Mouse (Mus musculus) kidney, embryonic 16.5 days (tissue): ENCODE results near the gene Memo1. TPM values are rescaled to one million over a fixed set of nuclear protein-coding genes. Genes with fewer than 3 reads are reported as not detected.
A peak's percentile ranks its signal among the peaks of the same experiment; 100 is the strongest.
"Not testable (repeated sequence)": the region's sequence is repeated elsewhere in the genome, so short reads cannot be mapped to it uniquely, and the experiment has no call there.

ENCODE experiments used
- ATAC-seq: fragments of 200-750 bp; cut with Nextera tagmentation; 2 replicates; pipeline ENCODE4 v1.8.0; 2017; ENCODE audit warnings: moderate TSS enrichment; ENCODE audit not compliant: low FRiP score, low TSS enrichment
- H3K27ac ChIP-seq: fragments of 300-500 bp; sonication (generic); 2 replicates; pipeline ENCODE4 v1.5.1; 2014; ENCODE audit warnings: low read length
- H3K27me3 ChIP-seq: fragments of 300-500 bp; sonication (generic); 2 replicates; pipeline ENCODE4 v1.6.1; 2014; ENCODE audit warnings: low read length, control low read depth, mixed read lengths; ENCODE audit not compliant: insufficient read depth
- H3K36me3 ChIP-seq: fragments of 300-500 bp; sonication (generic); 2 replicates; pipeline ENCODE4 v1.6.1; 2014; ENCODE audit warnings: low read length, control low read depth, mixed read lengths; ENCODE audit not compliant: insufficient read depth
- H3K4me1 ChIP-seq: fragments of 300-500 bp; sonication (generic); 2 replicates; pipeline ENCODE4 v1.6.1; 2014; ENCODE audit warnings: low read length, control low read depth, mixed read lengths; ENCODE audit not compliant: insufficient read depth
- H3K4me2 ChIP-seq: fragments of 300-500 bp; sonication (generic); replicated peaks from 2 replicates; pipeline ENCODE4 v1.6.1; 2014; ENCODE audit warnings: low read depth, low read length
- H3K4me3 ChIP-seq: fragments of 300-500 bp; sonication (generic); 2 replicates; pipeline ENCODE4 v1.5.1; 2014; ENCODE audit warnings: mild to moderate bottlenecking, low read length
- H3K9ac ChIP-seq: fragments of 300-500 bp; sonication (generic); replicated peaks from 2 replicates; pipeline ENCODE4 v1.6.1; 2014; ENCODE audit warnings: low read length
- H3K9me3 ChIP-seq: fragments of 300-500 bp; sonication (generic); 2 replicates; pipeline ENCODE4 v1.6.1; 2016; ENCODE audit warnings: low read length, control low read depth
- WGBS: fragments of 180-500 bp; shearing (Covaris S2); extraction: QIAGEN DNeasy Blood & Tissue Kit; methylation state at CpG from one replicate; pipeline ENCODE4 v1.1.7; 2014; 5-methylcytosine and 5-hydroxymethylcytosine counted together
- polyA plus RNA-seq: library from polyadenylated mRNA; unstranded; fragments of >200 nt; fragmentation: Nextera tagmentation; extraction: Ambion mirVana; gene quantifications from 2 replicates; pipeline ENCODE4 v1.2.1, GENCODE M21; 2015

The Memo1 gene
- 76.6 and 81.1 TPM in 2 replicates for polyA plus RNA-seq

GRCm38 (mm10) chr17:74295026-74295970 is at the start of gene Memo1:
Gene Memo1 (minus strand): TSS chr17:74295521.
- peak within 1 kb of the TSS; percentile 99 for H3K27ac ChIP-seq
- H3K4me1 ChIP-seq = peaks cover 14% of the 10 kb centered on the region
- peak; percentile 92 for ATAC-seq
- peak within 1 kb of the TSS; percentile 89 for H3K4me3 ChIP-seq
- peak within 1 kb of the TSS; percentile 87 for H3K4me2 ChIP-seq
- peak within 1 kb of the TSS; percentile 96 for H3K9ac ChIP-seq
- peaks cover 7% of the 10 kb centered on the region for H3K36me3 ChIP-seq
- under 1% methylated on average over 24 of the region's 110 CpGs for WGBS
- H3K27me3 ChIP-seq = no peaks in the 10 kb centered on the region
- no peaks in the 10 kb centered on the region for H3K9me3 ChIP-seq

- H3K27ac ChIP-seq = no peak overlapping the region
- WGBS = 49% methylated on average over 5 of the region's 5 CpGs
- ATAC-seq = no peak
- H3K9me3 ChIP-seq = peaks cover 3% of the 10 kb centered on the region; the same call in 1 of the 2 replicates
- peak overlapping the region; percentile 81 for H3K4me2 ChIP-seq
- H3K36me3 ChIP-seq = 0 out of 2 replicates have a peak, but pooled peaks cover 8% of the 10 kb centered on the region
- no peaks in the 10 kb centered on the region for H3K27me3 ChIP-seq
- peak overlapping the region; percentile 80 for H3K4me3 ChIP-seq
- peaks cover 24% of the 10 kb centered on the region for H3K4me1 ChIP-seq
- H3K9ac ChIP-seq = peak overlapping the region; percentile 35; the same call in 1 of the 2 replicates
Observed at GRCm38 (mm10) chr17:74341151-74341550, 45.8 kb upstream of the Memo1 start.

- Histone ChIP-seq H3K9ac (peak within 1 kb of the TSS; percentile 91), H3K36me3 (0 out of 2 replicates have a peak, but pooled peaks cover 3% of the 10 kb centered on the region), H3K9me3 (peaks cover 3% of the 10 kb centered on the region; the same call in 1 of the 2 replicates), H3K27ac (peak within 1 kb of the TSS; percentile 95), H3K4me2 (peak within 1 kb of the TSS; percentile 81), H3K4me1 (peaks cover 24% of the 10 kb centered on the region), H3K27me3 (no peaks in the 10 kb centered on the region), H3K4me3 (peak within 1 kb of the TSS; percentile 80)
- 1% methylated on average over 52 of the region's 90 CpGs for WGBS
- peak; percentile 93 for ATAC-seq
Observed at GRCm38 (mm10) chr17:74338937-74339804, 43.9 kb upstream of the Memo1 start, which contains the start of gene Spast. Gene Spast (plus strand): TSS chr17:74338987.

- peak; percentile 95 for ATAC-seq
- Histone ChIP-seq H3K4me2 (peak overlapping the region; percentile 81), H3K27ac (peak overlapping the region; percentile 95), H3K27me3 (no peaks in the 10 kb centered on the region), H3K36me3 (no peaks in the 10 kb centered on the region), H3K4me3 (peak overlapping the region; percentile 80), H3K9me3 (no peaks in the 10 kb centered on the region), H3K4me1 (peaks cover 24% of the 10 kb centered on the region), H3K9ac (peak overlapping the region; percentile 91)
- WGBS = under 1% methylated on average over 38 of the region's 50 CpGs
Observed at GRCm38 (mm10) chr17:74338225-74338931, 43.1 kb upstream of the Memo1 start.

- Histone ChIP-seq H3K36me3 (no peaks in the 10 kb centered on the region), H3K9me3 (no peaks in the 10 kb centered on the region), H3K27ac (no peak overlapping the region), H3K9ac (no peak overlapping the region), H3K4me2 (no peak overlapping the region), H3K4me1 (no peaks in the 10 kb centered on the region), H3K4me3 (no peak overlapping the region), H3K27me3 (no peaks in the 10 kb centered on the region)
- no peak for ATAC-seq
- 81% methylated on average over 9 of the region's 9 CpGs for WGBS
Observed at GRCm38 (mm10) chr17:74331049-74331676, 35.8 kb upstream of the Memo1 start.

- not testable (repeated sequence) for H3K4me3 ChIP-seq, H3K4me1 ChIP-seq, H3K4me2 ChIP-seq, H3K27me3 ChIP-seq, H3K9me3 ChIP-seq, H3K9ac ChIP-seq, H3K27ac ChIP-seq, H3K36me3 ChIP-seq
- 45% methylated on average over 2 of the region's 2 CpGs for WGBS
- ATAC-seq = peak; percentile 49; the same call in 1 of the 2 replicates
Observed at GRCm38 (mm10) chr17:74328146-74328545, 32.8 kb upstream of the Memo1 start.

GRCm38 (mm10) chr17:74327195-74327594 is 31.9 kb upstream of the Memo1 start:
- not testable (repeated sequence) for H3K36me3 ChIP-seq, H3K9me3 ChIP-seq, H3K4me3 ChIP-seq, H3K27ac ChIP-seq, ATAC-seq, H3K27me3 ChIP-seq, H3K9ac ChIP-seq, H3K4me1 ChIP-seq, H3K4me2 ChIP-seq
- WGBS = 93% methylated on average over 7 of the region's 7 CpGs

- 75% methylated on average over 2 of the region's 2 CpGs for WGBS
- H3K9ac ChIP-seq = no peak within 1 kb of the TSS
- no peak for ATAC-seq
Observed at GRCm38 (mm10) chr17:74323844-74324243, 28.5 kb upstream of the Memo1 start, which contains the start of gene Dpy30. Gene Dpy30 (minus strand): TSS chr17:74323944.

More at GRCm38 (mm10) chr17:74323844-74324243, 28.5 kb upstream of the Memo1 start, which contains the start of gene Dpy30:
- Histone ChIP-seq H3K27me3 (no peaks in the 10 kb centered on the region), H3K4me1 (no peaks in the 10 kb centered on the region), H3K36me3 (no peaks in the 10 kb centered on the region), H3K4me3 (no peak within 1 kb of the TSS), H3K9me3 (no peaks in the 10 kb centered on the region), H3K27ac (no peak within 1 kb of the TSS), H3K4me2 (no peak within 1 kb of the TSS)
